Mouse (Mus musculus) urinary bladder, adult 2 months (tissue): Measurements from ENCODE around the gene Tmem178. TPM values are rescaled to one million over a fixed set of nuclear protein-coding genes. Genes with fewer than 3 reads are reported as not detected.

Experiments used
- DNase-seq: peaks from one replicate; pipeline ENCODE4 v3.0.0; 2022; ENCODE audit warnings: low spot score
- polyA plus RNA-seq: library from polyadenylated mRNA; depleted of rRNA; stranded (reverse); fragments of >200 nt; gene quantifications from 2 replicates; pipeline ENCODE4 v1.2.3, GENCODE M21; 2012; rRNA removed

Gene Tmem178
- polyA plus RNA-seq, 1 experiment, result 0.62 TPM

GRCm38 (mm10) chr17:81045525-81046150 lies 101.2 kb downstream of the Tmem178 start:
- DNase-seq, result no peak

- no peak for DNase-seq
These were observed 103.6 kb downstream of the Tmem178 start for GRCm38 (mm10) chr17:81047930-81048564.

Other genes with a start within 250 kb of the Tmem178 start
- 47.9 and 53.9 TPM in 2 replicates for gene Map4k3, start 216.1 kb upstream of the Tmem178 start, polyA plus RNA-seq
- gene Thumpd2, start 120.5 kb downstream of the Tmem178 start, polyA plus RNA-seq, result 4.6 and 5.0 TPM in 2 replicates